Mouse (Mus musculus) embryonic fibroblast, embryonic 13.5 days (primary cell): ENCODE results near the gene Tspan18.

Experiments
- CTCF ChIP-seq: IDR thresholded peaks from 2 replicates; pipeline ENCODE4 v1.5.1; 2011; ENCODE audit warnings: mild to moderate bottlenecking, control low read depth, low read length, moderate library complexity, borderline replicate concordance; ENCODE audit not compliant: insufficient read depth
- POLR2A ChIP-seq: IDR thresholded peaks from 2 replicates; pipeline ENCODE4 v1.6.1; 2011; ENCODE audit warnings: low read depth, mild to moderate bottlenecking, control low read depth, low read length, moderate library complexity

GRCm38 (mm10) chr2:93345663-93346268, 11.5 kb upstream of the Tspan18 start:
- TF ChIP-seq POLR2A (no peak), CTCF (no peak)
